Mouse (Mus musculus) midbrain, embryonic 12.5 days (tissue): ENCODE measurements around the gene Mmab. TPM values are rescaled to one million over a fixed set of nuclear protein-coding genes. Genes with fewer than 3 reads are reported as not detected.
A peak's percentile ranks its signal among the peaks of the same experiment; 100 is the strongest.

Experiments
- ATAC-seq: fragments of 200-750 bp; cut with Nextera tagmentation; 2 replicates; pipeline ENCODE4 v1.8.0; 2017; ENCODE audit warnings: low read depth, moderate TSS enrichment, moderate library complexity; ENCODE audit not compliant: low FRiP score
- H3K27ac ChIP-seq: fragments of 300-500 bp; sonication (generic); replicated peaks from 2 replicates; pipeline ENCODE4 v1.5.1; 2016; ENCODE audit warnings: mild to moderate bottlenecking
- H3K27me3 ChIP-seq: fragments of 300-500 bp; sonication (generic); 2 replicates; pipeline ENCODE4 v1.6.1; 2016; ENCODE audit warnings: mild to moderate bottlenecking
- H3K36me3 ChIP-seq: fragments of 300-500 bp; sonication (generic); 2 replicates; pipeline ENCODE4 v1.6.1; 2016
- H3K4me1 ChIP-seq: fragments of 300-500 bp; sonication (generic); 2 replicates; pipeline ENCODE4 v1.6.1; 2016
- H3K4me2 ChIP-seq: fragments of 300-500 bp; sonication (generic); replicated peaks from 2 replicates; pipeline ENCODE4 v1.6.1; 2016; ENCODE audit warnings: mild to moderate bottlenecking, moderate library complexity
- H3K4me3 ChIP-seq: fragments of 300-500 bp; sonication (generic); 2 replicates; pipeline ENCODE4 v1.5.1; 2016; ENCODE audit warnings: mild to moderate bottlenecking
- H3K9ac ChIP-seq: fragments of 300-500 bp; sonication (generic); replicated peaks from 2 replicates; pipeline ENCODE4 v1.6.1; 2016; ENCODE audit warnings: mild to moderate bottlenecking, moderate library complexity
- H3K9me3 ChIP-seq: fragments of 300-500 bp; sonication (generic); 2 replicates; pipeline ENCODE4 v1.6.1; 2016; ENCODE audit warnings: mild to moderate bottlenecking
- WGBS: fragments of 180-500 bp; shearing (Covaris S2); methylation state at CpG from one replicate; pipeline ENCODE4 v1.1.7; 2016; 5-methylcytosine and 5-hydroxymethylcytosine counted together
- polyA plus RNA-seq: library from polyadenylated mRNA; unstranded; fragments of >200 nt; fragmentation: Nextera tagmentation; extraction: Ambion mirVana; gene quantifications from 2 replicates; pipeline ENCODE4 v1.2.1, GENCODE M21; 2016

Mmab gene
- polyA plus RNA-seq, 1 experiment from 2014 or later, result 27.0 TPM

DNA sequence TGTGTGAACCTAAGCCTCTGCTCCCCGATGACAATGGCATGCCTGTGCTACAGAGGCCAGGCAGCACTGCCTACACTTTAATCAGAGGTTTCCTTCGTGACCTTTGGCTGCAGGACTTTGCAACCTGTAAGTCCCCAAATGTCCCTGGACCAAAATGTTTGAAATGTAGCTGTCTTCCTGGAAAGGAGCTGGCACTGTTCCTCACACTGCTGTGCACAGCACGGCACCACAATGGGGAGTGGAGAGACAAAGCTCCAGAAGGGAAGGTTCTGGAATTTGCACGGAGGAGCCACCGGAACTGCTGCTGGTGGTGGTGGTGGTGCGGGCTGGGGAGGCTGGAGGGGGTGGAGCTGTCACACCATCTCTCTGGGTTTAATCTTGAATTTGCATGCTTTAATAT is 17.1 kb downstream of the Mmab start:
- Histone ChIP-seq H3K4me3 (no peak overlapping the region), H3K9ac (no peak overlapping the region), H3K27me3 (no peaks in the 10 kb centered on the region), H3K9me3 (no peaks in the 10 kb centered on the region), H3K27ac (no peak overlapping the region), H3K4me1 (0 out of 2 replicates have a peak, but pooled peaks cover 5% of the 10 kb centered on the region), H3K4me2 (no peak overlapping the region), H3K36me3 (0 out of 2 replicates have a peak, but pooled peaks cover under 1% of the 10 kb centered on the region)
- WGBS, result 83% methylated on average over 6 of the region's 6 CpGs
- ATAC-seq, result no peak

DNA sequence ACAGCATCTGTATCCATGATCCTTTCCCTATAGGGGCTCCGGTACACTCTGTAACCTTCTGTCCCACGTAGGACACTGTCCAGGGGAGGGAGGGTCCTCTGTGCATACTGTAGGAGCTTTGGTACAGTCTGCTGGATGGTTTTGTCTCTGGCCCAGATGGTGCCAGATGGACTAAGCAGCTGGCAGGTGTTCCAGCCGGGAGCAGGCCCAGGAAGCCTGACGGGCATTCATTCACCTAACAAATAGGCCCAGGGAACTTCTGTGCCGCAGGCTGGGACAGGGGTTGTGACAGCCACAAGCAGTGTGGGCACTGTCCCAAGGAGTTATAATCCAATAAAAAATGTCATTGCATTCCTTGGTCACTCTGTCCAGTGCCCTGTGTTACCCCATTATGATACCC is 19.9 kb downstream of the Mmab start:
- Histone ChIP-seq H3K36me3 (peaks cover 28% of the 10 kb centered on the region), H3K27me3 (no peaks in the 10 kb centered on the region), H3K9ac (no peak overlapping the region), H3K4me1 (0 out of 2 replicates have a peak, but pooled peaks cover 5% of the 10 kb centered on the region), H3K4me3 (no peak overlapping the region), H3K4me2 (no peak overlapping the region), H3K9me3 (no peaks in the 10 kb centered on the region), H3K27ac (no peak overlapping the region)
- ATAC-seq, result no peak
- 83% methylated on average over 5 of the region's 5 CpGs for WGBS

DNA sequence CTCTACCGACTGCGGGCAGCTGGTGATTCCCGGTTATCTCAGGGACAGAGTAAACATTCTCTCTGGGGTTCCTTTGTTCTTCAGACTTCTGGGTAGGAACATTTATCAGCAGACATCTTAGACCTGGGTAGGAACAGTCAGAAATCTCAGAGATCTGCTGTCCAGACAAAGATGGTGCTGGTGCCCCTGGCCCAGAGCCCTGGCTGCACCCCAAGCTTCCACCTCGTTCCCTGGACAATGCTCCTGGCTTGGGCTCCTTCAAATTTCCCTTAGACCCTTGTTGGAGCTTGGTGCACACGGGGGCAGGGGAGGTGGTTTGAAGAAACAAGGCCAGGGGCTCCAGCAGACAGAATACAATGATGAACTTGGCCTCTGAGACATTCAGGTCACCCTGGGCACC is 21.3 kb downstream of the Mmab start:
- Histone ChIP-seq H3K4me1 (0 out of 2 replicates have a peak, but pooled peaks cover 5% of the 10 kb centered on the region), H3K27ac (0 out of 2 replicates have a peak overlapping the region, but pooled peaks have one; percentile 30), H3K9ac (no peak overlapping the region), H3K4me3 (no peak overlapping the region), H3K36me3 (peaks cover 41% of the 10 kb centered on the region), H3K9me3 (no peaks in the 10 kb centered on the region), H3K27me3 (no peaks in the 10 kb centered on the region), H3K4me2 (no peak overlapping the region)
- whole genome bisulfite sequencing, result 50% methylated on average over 5 of the region's 5 CpGs
- ATAC-seq, result no peak

DNA sequence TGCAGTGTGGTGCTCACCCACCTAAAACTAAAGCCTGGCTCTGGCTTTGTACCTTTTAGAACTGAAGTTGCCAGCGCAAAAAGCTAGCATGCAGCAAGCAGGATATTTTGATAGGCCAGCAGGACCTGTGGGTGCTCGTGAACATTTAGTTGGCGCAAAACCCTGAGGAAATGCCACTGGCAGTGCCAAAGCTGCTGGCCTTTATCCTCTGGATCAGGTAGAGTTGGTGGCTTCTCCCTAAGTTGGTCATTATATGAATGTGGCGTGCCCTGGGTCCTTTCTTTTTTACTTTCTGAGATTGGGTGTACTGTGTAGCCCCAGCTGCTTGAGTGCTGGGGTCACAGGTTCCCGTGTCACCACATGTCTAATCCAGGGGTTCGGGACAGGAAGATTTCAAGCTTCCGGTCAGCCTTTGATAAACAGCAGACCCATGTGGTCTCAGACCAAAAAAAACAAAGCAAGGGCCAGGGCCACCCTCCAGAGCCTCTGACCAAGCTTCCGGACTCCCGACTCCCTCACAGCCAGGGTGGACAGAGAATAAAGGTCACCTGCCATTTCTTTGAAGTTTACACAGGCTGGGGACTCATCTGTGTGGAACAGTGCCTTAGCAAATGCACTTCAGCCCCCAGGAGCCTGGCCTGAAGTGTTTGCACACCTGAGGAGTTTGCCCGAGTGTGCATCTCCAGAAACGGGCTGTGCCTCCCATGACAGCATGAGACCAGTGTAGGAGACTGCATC is 22.1 kb downstream of the Mmab start:
- H3K27me3 ChIP-seq, result no peaks in the 10 kb centered on the region
- 78% methylated on average over 11 of the region's 11 CpGs for WGBS
- H3K4me2 ChIP-seq, result no peak overlapping the region
- H3K36me3 ChIP-seq, result peaks cover 50% of the 10 kb centered on the region
- ATAC-seq, result no peak
- H3K27ac ChIP-seq, result no peak overlapping the region
- H3K4me1 ChIP-seq, result 0 out of 2 replicates have a peak, but pooled peaks cover 5% of the 10 kb centered on the region
- H3K9ac ChIP-seq, result no peak overlapping the region
- no peak overlapping the region for H3K4me3 ChIP-seq
- H3K9me3 ChIP-seq, result no peaks in the 10 kb centered on the region

DNA sequence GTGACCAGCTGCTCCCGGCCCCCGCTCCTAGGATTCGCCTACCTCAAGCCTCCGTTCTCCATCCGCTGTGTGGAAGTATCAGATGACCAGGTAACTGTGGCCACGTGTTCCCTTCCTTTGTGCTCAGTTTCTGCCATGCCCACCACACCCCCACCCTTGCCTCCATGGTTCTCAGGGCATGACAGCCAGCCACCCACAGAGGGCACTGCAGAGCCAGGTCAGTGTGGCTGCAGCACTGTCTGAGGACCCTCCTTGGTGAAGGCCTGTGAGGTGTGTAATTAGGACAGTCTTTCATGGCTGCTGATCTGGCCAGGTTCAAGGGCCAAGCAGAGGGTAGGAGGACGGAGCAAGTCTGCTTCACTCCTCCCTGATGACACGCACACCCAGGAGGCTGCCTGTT is 25.3 kb downstream of the Mmab start:
- Histone ChIP-seq H3K4me2 (no peak overlapping the region), H3K4me1 (0 out of 2 replicates have a peak, but pooled peaks cover 3% of the 10 kb centered on the region), H3K4me3 (no peak overlapping the region), H3K36me3 (peaks cover 82% of the 10 kb centered on the region), H3K9me3 (no peaks in the 10 kb centered on the region), H3K9ac (no peak overlapping the region), H3K27me3 (no peaks in the 10 kb centered on the region), H3K27ac (no peak overlapping the region)
- WGBS, result 86% methylated on average over 8 of the region's 8 CpGs
- ATAC-seq, result no peak

- whole genome bisulfite sequencing, result 90% methylated on average over 8 of the region's 8 CpGs
- no peak for ATAC-seq
- no peak overlapping the region for H3K4me2 ChIP-seq
- peaks cover 99% of the 10 kb centered on the region for H3K36me3 ChIP-seq
- H3K27ac ChIP-seq, result no peak overlapping the region
- H3K27me3 ChIP-seq, result no peaks in the 10 kb centered on the region
- H3K4me1 ChIP-seq, result no peaks in the 10 kb centered on the region
- H3K9ac ChIP-seq, result no peak overlapping the region
- no peak overlapping the region for H3K4me3 ChIP-seq
- no peaks in the 10 kb centered on the region for H3K9me3 ChIP-seq
These were observed 27.0 kb downstream of the Mmab start for GRCm38 (mm10) chr5:114416855-114417254.

DNA sequence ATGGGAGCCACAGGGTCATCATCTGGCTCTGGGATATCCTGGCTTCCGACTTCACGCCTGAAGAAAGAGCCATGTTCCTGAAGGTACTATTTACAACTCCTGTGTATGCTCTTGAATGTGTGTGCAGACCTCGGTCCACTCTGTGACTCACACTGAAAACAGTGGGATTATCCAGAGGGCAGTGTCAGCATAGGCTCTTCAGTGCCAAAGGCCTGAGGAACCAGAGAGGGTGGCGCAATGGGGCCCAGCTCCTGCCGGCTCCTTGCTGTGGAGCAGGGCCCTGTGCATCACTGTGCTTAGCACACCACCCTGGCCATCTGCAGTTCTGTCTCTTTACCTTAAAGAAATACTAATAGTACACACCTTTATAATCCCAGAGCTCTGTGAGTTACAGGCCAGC is 28.3 kb downstream of the Mmab start:
- Histone ChIP-seq H3K27me3 (no peaks in the 10 kb centered on the region), H3K9me3 (no peaks in the 10 kb centered on the region), H3K4me3 (no peak overlapping the region), H3K9ac (no peak overlapping the region), H3K4me2 (no peak overlapping the region), H3K36me3 (peaks cover 100% of the 10 kb centered on the region), H3K4me1 (no peaks in the 10 kb centered on the region), H3K27ac (no peak overlapping the region)
- 94% methylated on average over 5 of the region's 5 CpGs for WGBS
- ATAC-seq, result no peak

DNA sequence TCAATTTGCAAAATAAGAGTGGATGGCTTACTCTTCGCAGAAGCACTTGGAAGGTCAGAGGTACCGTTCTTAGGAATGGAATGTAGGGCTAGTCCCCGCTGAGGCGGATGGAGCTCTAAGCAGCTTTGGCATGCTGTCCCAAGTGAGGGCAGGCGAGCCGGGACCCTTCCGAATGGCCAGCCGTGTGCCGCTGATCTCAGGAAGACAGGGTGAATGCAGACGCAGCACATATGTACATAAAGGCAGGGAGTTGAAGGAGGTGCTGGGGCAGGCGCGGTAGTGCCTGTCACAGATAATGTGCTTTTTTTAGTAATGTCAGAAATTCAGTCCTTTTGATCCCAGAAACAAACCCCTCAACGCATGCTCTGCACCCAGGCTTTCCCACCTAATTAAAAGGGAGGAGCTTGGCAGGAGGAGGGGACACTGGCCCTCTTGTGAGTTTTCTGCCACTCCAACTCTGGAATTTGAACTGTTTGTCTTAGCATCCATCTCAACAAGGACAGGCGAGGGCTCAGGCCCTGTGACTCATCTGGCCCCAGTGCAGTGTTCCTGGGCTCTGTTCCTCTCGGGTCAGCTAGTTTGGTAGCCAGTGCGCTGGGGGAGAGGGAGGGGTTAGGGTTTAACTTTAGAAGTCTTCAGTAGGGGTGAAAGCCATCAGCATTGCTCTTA is 30.7 kb downstream of the Mmab start:
- WGBS, result 87% methylated on average over 16 of the region's 16 CpGs
- H3K9me3 ChIP-seq, result no peaks in the 10 kb centered on the region
- H3K36me3 ChIP-seq, result peaks cover 100% of the 10 kb centered on the region
- H3K4me1 ChIP-seq, result no peaks in the 10 kb centered on the region
- H3K9ac ChIP-seq, result no peak overlapping the region
- H3K4me3 ChIP-seq, result no peak overlapping the region
- no peak overlapping the region for H3K4me2 ChIP-seq
- no peak for ATAC-seq
- no peaks in the 10 kb centered on the region for H3K27me3 ChIP-seq
- no peak overlapping the region for H3K27ac ChIP-seq

- Histone ChIP-seq H3K36me3 (peaks cover 100% of the 10 kb centered on the region), H3K4me3 (no peak overlapping the region), H3K9ac (no peak overlapping the region), H3K4me1 (no peaks in the 10 kb centered on the region), H3K27me3 (no peaks in the 10 kb centered on the region), H3K27ac (no peak overlapping the region), H3K4me2 (no peak overlapping the region), H3K9me3 (no peaks in the 10 kb centered on the region)
- 85% methylated on average over 23 of the region's 23 CpGs for WGBS
- no peak for ATAC-seq
These were observed 31.4 kb downstream of the Mmab start for GRCm38 (mm10) chr5:114412361-114412998.

- WGBS, result 88% methylated on average over 13 of the region's 13 CpGs
- Histone ChIP-seq H3K9me3 (no peaks in the 10 kb centered on the region), H3K4me3 (no peak overlapping the region), H3K9ac (no peak overlapping the region), H3K27ac (no peak overlapping the region), H3K4me2 (no peak overlapping the region), H3K4me1 (no peaks in the 10 kb centered on the region), H3K27me3 (no peaks in the 10 kb centered on the region), H3K36me3 (peaks cover 100% of the 10 kb centered on the region)
- ATAC-seq, result no peak
These were observed 33.4 kb downstream of the Mmab start for GRCm38 (mm10) chr5:114410429-114410828.

GRCm38 (mm10) chr5:114408846-114409245 is 35.0 kb downstream of the Mmab start:
- Histone ChIP-seq H3K4me3 (no peak overlapping the region), H3K27ac (no peak overlapping the region), H3K9me3 (no peaks in the 10 kb centered on the region), H3K4me1 (no peaks in the 10 kb centered on the region), H3K4me2 (no peak overlapping the region), H3K36me3 (peaks cover 100% of the 10 kb centered on the region), H3K27me3 (no peaks in the 10 kb centered on the region), H3K9ac (no peak overlapping the region)
- WGBS, result 91% methylated on average over 11 of the region's 11 CpGs
- no peak for ATAC-seq

DNA sequence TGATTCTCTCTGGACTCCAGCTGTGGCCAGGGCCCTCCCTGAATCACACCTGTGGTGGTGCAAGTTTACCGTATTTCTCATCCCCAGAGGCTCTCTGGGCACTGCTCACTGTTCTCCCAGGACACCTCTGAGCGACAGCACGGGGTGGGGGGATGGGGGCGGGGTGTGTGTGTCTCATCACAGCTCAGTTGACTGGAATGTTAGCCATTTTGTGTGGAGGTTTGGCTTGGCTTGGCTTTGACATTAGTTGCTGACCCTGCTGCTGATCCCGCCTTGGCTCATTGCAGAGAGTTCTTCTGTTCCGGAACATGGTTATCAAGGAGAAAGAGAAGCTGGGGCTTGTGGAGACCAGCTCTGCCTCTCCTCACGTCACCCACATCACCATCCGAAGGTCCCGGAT is 36.0 kb downstream of the Mmab start:
- no peaks in the 10 kb centered on the region for H3K4me1 ChIP-seq
- H3K36me3 ChIP-seq, result peaks cover 100% of the 10 kb centered on the region
- H3K27me3 ChIP-seq, result no peaks in the 10 kb centered on the region
- no peaks in the 10 kb centered on the region for H3K9me3 ChIP-seq
- no peak overlapping the region for H3K27ac ChIP-seq
- ATAC-seq, result no peak
- 89% methylated on average over 9 of the region's 9 CpGs for WGBS
- H3K4me3 ChIP-seq, result no peak overlapping the region
- no peak overlapping the region for H3K9ac ChIP-seq
- no peak overlapping the region for H3K4me2 ChIP-seq
